Mouse (Mus musculus) neutrophil, adult 5-6 weeks (primary cell): ENCODE measurements around the gene Gpr157. TPM values are rescaled to one million over a fixed set of nuclear protein-coding genes. Genes with fewer than 3 reads are reported as not detected.

Experiments used
- ATAC-seq: fragments of 151-379, 151-347 bp; 2 replicates; pipeline ENCODE4 v1.8.0; 2017; ENCODE audit warnings: mild to moderate bottlenecking, moderate TSS enrichment; ENCODE audit not compliant: insufficient number of reproducible peaks, poor library complexity, low FRiP score, severe bottlenecking; ENCODE audit errors: extremely low read depth
- total RNA-seq: library from RNA; stranded (forward); fragments of 200-1000 nt; gene quantifications from 2 replicates; pipeline ENCODE4 v1.2.3, GENCODE M21; 2017

The Gpr157 gene
- total RNA-seq, 1 experiment from 2014 or later = 0.47 TPM

DNA sequence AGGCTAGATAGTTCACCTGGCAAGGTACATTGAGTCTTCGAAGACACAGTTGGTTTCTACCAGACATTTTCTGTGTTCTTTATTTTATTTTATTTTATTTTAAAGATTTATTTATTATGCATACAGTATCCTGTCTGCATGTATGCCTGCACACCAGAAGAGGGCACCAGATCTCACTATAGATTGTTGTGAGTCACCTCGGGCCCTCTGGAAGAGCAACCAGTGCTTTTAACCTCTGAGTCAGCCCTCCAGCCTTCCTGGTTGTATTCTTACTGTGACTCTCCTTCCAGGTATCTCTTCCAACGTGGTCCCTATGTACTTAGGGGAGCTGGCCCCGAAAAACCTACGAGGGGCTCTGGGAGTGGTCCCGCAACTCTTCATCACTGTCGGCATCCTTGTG, 48.1 kb downstream of the Gpr157 start:
- no peak for ATAC-seq

DNA sequence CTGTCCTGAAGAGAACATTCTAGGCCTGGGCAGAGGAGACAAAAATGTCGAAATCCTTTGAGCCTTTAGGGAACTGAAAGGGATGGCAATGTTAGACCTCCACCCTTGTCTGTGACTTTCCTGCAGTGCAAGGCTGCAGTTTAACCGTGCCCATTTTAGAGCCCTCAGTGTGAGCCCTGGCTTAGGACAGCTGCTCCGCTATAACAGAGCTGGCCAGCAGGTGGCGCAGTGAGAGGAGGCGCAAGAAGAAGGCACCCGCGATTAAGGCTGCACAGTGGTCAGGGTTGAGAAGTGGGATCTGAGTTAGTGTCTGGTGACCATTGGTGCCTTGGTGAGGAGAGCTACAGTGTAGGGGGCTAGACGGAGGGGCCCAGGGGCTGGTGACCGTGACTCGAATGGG, 49.5 kb downstream of the Gpr157 start:
- ATAC-seq = peak; percentile 52; the same call in 1 of the 2 replicates

DNA sequence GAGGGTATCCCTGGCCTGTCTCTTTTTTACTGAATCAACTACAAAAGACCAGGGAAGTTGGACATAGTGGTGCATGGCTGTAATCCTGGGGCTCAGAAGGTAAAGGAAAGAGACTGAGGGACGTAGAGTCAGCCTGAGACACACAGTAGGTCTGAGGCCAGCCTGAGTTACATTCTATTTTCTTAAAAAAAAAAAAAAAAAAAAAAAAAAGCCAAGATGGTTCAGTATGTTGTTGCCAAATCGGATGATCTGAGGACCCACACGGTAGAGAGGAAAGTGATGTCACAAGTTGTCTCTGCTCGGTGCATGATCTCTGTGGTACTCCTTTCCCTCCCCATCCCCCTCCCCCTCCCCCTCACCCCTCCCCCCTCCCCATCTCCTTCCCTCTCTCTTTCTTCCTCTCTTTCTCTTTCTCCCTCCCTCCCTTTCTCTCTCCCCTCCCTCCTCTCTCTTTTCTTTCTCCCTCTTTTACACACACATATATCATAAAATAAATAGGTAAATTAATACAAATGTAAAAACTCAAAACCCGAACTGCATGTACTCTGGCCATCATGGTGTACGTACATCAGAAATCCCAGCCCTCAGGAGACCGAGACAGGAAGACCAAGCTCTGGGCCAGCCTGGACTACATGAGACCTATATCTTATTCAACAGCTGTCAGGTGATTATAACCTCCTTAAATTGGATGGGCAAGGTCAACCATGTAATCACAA, 50.4 kb downstream of the Gpr157 start:
- no peak for ATAC-seq

DNA sequence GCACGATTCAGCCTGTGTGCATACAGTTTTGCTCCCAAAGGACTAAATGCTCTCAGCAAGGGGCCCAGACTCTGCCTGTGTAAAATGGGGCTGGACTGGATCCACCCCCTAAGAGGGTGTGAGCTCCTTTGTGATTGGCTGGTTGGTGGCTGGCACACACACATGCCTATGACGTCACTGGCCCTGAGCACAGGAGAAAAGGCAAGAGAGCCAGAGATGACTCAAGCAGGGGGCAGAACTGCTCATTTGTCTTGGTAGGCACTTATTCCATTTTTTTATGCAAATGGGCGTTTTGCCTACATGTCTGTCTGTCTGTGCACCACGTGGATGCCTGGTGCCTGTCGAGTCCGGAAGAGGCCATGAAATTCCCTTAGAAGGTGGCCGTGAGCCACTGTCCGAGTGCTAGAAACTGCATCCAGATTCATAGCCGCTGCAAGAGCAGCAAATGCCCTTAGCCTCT, 50.9 kb downstream of the Gpr157 start:
- no peak; the same call in 1 of the 2 replicates for ATAC-seq

DNA sequence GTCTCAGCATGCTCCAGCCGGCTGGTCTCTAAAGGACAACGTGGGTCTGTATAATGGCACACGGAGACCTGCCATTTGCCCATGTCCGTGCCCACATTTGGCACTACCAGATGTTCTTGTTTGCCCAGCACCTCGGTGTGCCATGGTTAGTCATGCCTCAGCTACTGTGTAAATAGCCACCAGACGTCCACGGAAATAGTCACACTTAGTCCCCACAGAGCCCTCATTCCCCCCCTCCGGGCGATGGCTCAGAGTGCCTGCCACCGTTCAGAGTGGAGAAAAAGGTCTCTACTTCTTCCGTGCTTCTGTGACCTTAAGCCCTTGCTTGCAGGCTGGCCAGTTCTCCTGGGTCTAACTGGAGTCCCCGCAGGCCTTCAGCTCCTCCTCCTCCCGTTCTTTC, 51.9 kb downstream of the Gpr157 start:
- ATAC-seq = no peak

DNA sequence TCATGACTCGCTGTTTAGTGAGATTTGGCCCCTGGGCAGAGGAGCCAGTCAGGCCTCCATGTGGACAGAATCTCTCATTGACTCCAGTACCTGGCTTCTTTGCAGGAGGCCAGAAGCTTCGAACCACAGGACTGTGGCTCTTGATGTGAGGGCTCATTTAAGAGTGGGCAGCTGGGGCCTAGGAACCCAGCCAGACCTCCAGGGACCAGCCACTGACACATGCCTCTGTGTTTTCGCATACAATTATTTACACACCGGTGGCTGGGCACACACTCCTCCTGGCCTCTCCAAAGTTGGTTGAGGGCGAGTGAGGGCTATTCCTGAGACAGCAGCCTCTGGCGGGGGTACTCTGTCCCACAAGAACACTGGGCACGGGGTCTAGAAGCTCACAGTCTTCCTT, 53.2 kb downstream of the Gpr157 start:
- ATAC-seq = no peak

DNA sequence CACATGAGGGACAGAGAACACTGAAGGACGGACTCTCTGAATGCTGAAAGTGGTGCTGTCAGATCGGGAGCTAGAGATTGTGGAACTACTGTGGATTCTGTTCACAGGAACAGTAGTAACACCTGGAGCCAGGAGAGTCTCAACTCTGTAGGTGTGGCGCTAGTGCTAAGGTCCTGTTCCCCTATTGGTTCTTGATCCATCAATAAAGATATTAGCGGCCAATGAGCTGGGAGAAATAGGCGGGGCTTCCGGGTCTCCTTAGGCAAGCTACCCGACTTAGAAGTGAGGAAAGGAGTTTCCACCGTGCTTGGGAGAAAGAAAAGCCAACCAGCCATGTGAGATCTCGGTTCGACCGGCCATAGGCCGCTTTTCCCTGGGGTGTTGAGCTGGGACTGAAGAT, 57.1 kb downstream of the Gpr157 start:
- no peak for ATAC-seq

DNA sequence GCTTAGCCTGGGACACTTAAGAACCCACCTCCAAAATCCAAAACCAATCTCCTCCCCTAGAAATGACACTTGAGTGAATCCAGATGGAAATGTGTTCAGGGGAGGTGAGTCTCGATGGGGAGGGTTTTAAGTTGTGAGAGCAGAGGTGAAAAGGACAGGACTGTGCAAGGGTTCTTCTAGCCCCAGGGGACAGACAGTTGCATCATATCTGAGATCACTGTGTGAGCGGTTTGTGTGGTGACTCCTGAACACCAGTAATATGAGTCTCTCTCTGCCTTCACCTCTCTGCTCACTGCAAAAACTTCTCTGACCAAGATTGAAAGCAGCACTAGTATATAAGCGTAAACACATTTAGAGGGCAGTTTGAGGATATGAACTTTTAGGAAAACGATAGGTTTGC, 59.1 kb downstream of the Gpr157 start:
- ATAC-seq = no peak

DNA sequence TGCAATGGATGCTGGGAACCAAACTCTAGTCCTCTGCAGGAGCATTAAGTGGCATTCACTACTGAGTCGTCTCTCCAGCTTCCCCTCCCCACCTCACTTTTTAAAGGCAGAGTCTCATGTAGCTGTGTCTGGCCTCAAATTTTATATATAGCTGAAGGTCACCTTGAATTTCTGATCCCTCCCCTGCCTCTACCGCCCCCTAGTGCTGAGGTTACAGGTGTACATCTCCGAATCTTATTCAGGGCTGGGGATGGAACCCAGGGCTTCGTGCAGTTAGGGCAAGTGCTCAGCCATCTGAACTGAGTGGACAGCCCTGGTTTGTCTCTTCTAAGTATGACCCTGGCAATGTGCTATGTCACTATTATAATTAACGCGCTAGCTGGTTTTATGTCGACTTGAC, 63.9 kb downstream of the Gpr157 start:
- no peak for ATAC-seq

DNA sequence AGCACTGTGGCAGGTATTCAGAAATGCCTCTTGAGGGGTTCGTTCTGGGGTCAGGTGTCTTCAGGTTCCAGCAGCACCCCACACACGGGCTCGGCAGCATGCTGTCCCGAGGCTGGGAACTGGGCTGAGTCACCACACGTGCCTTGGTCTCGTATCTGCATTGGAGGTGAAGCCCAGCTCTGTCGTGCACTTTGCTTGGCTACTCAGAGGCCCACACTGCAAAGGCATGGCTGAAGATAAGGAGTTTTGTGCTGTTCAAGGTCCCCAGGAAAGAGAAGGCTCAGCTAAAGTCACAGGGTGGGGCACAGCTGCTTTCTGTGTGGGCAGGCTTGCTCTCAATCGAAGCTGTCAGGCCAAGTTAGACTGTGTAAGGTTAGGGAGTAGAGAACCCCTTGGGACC, 65.3 kb downstream of the Gpr157 start:
- no peak for ATAC-seq

DNA sequence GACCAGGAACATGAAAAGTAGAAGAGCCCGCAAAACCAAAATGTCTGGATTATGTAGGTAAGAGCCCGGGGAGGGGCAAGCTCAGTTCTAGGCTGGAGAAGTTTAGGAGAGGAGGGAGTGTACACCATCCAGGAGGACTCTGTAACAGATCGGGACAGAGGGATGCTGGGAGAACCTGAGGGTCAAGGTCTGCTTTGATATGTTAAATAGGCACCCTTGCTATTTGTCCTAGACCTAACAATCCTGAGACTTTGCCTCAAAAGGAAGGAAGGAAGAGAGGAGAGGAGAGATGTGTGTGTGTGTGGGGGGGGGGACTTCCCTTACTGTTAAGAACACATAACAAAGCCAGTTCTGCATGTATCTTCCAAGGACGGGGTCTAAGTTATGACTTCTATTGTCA, 68.1 kb downstream of the Gpr157 start:
- no peak for ATAC-seq

Other genes with a start within 250 kb of the Gpr157 start
- gene Spsb1, start 132.3 kb upstream of the Gpr157 start, total RNA-seq = 0.58 and 0.74 TPM in 2 replicates
- gene H6pd, start 78.3 kb upstream of the Gpr157 start, total RNA-seq = 18.6 and 20.5 TPM in 2 replicates
- not detected in 2 replicates for gene Slc2a5, start 31.9 kb downstream of the Gpr157 start, total RNA-seq
- not detected in 2 replicates for gene Slc2a7, start 61.6 kb downstream of the Gpr157 start, total RNA-seq
- gene Car6, start 114.0 kb downstream of the Gpr157 start, total RNA-seq = not detected in 2 replicates
- gene Eno1, start 149.4 kb downstream of the Gpr157 start, total RNA-seq = 334 and 375 TPM in 2 replicates
- gene Rere, start 194.3 kb downstream of the Gpr157 start, total RNA-seq = 59.2 and 59.4 TPM in 2 replicates